Mouse (Mus musculus): ENCODE results near the gene Galr3. TPM values are rescaled to one million over a fixed set of nuclear protein-coding genes. Genes with fewer than 3 reads are reported as not detected.

The Galr3 gene
- total and polyA plus RNA-seq, 3 experiments, result 0.70 to 1.6 (median 1.2) TPM

- H3K27ac ChIP-seq (ENCODE audit: insufficient read depth, low read depth), result no peak overlapping the region
- no peak overlapping the region for H3K4me2 ChIP-seq (ENCODE audit: insufficient read depth, low read depth, poor library complexity, severe bottlenecking)
- peaks cover 6% of the 10 kb centered on the region for H3K9me3 ChIP-seq (replicated peaks; ENCODE audit: low read length)
- no peaks in the 10 kb centered on the region for H3K79me2 ChIP-seq (replicated peaks; ENCODE audit: control insufficient read depth, extremely low read depth, insufficient read depth, poor library complexity, severe bottlenecking)
- no peaks in the 10 kb centered on the region for H3K27me3 ChIP-seq (replicated peaks)
- H3K4me1 ChIP-seq (ENCODE audit: control insufficient read depth in 1 of 2, insufficient read depth in 2 of 2), result peaks cover 17 to 38% of the 10 kb centered on the region in 2 experiments
- no peak overlapping the region for H3K9ac ChIP-seq (ENCODE audit: insufficient read depth, low read depth)
- H3K36me3 ChIP-seq (replicated peaks in 1 of 2; ENCODE audit: control insufficient read depth in 1 of 2, insufficient read depth in 1 of 2, low read length in 1 of 2), result peaks cover 11 to 21% of the 10 kb centered on the region in 2 experiments
- in situ Hi-C loops (cut with MboI; ENCODE audit: low pct_ligation_motif_present, low pct_unique_long_range_greater_than_20kb, low sequenced_read_pairs) (no loop called here), dilution Hi-C loops (cut with MboI; ENCODE audit: extremely low pct_ligation_motif_present, extremely low pct_unique_long_range_greater_than_20kb, low sequenced_read_pairs) (no loop called here)
- no peak for TF ChIP-seq POLR2AphosphoS2 (IDR thresholded peaks at IDR 0.05; ENCODE audit: low read depth, low read length)
- no peak for TF ChIP-seq CHD2 (IDR thresholded peaks at IDR 0.05; ENCODE audit: low read length)
- TF ChIP-seq SIN3A (IDR thresholded peaks at IDR 0.05; ENCODE audit: low read length), result no peak
- TF ChIP-seq ETS1 (conservative IDR thresholded peaks at IDR 0.05; ENCODE audit: low read depth, low read length), result no peak
- no peak for TF ChIP-seq JUND (conservative IDR thresholded peaks at IDR 0.05; ENCODE audit: low read depth, low read length)
- no peak for TF ChIP-seq HCFC1 (IDR thresholded peaks at IDR 0.05; ENCODE audit: low read depth, low read length)
- TF ChIP-seq MEF2A (IDR thresholded peaks at IDR 0.05; ENCODE audit: borderline replicate concordance, low read depth, low read length), result no peak
- TF ChIP-seq RAD21 (IDR thresholded peaks at IDR 0.05; ENCODE audit: low read depth, low read length), result no peak
- TF ChIP-seq SMC3 (IDR thresholded peaks at IDR 0.05; ENCODE audit: low read depth, low read length), result no peak
- TF ChIP-seq KAT2A (IDR thresholded peaks at IDR 0.05; ENCODE audit: insufficient replicate concordance, low read length), result no peak
- no peak for TF ChIP-seq MAX (IDR thresholded peaks at IDR 0.05; ENCODE audit: low read length)
- no peak for TF ChIP-seq PAX5 (IDR thresholded peaks at IDR 0.05; ENCODE audit: low read length)
- DNase-seq (ENCODE audit: extremely low read depth), result no peak
- no peak overlapping the region for H3K4me3 ChIP-seq (replicated peaks in 1 of 3; ENCODE audit: low read depth in 2 of 3, low read length in 2 of 3, poor library complexity in 1 of 3)
Measured at GRCm38 (mm10) chr15:79042721-79043491, 1.2 kb downstream of the Galr3 start.

DNA sequence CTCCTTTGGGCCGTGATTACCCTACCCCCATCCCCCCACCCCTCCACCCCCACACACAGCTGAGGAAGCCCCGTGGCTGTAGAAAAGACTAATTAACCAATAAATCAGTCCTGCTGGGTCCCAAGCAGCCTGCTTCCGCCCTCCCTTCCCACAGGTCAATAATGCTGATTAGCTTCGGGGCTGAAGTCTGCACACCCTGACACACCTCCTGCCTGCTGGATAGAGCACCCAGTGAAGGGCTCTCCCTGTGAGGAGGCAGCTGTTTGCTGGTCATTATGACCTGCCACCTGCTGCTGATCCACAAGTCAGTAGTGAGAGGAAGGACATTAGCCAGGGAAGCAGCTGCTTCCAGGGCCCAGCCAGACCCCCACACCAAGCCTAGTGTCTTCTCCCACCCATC, 3.2 kb downstream of the Galr3 start:
- peaks cover 6% of the 10 kb centered on the region for H3K9me3 ChIP-seq (replicated peaks; ENCODE audit: low read length)
- no peak overlapping the region for H3K4me3 ChIP-seq (replicated peaks in 1 of 3; ENCODE audit: low read depth in 2 of 3, low read length in 2 of 3, poor library complexity in 1 of 3)
- dilution Hi-C loops (cut with MboI; ENCODE audit: extremely low pct_ligation_motif_present, extremely low pct_unique_long_range_greater_than_20kb, low sequenced_read_pairs) (no loop called here), in situ Hi-C loops (cut with MboI; ENCODE audit: low pct_ligation_motif_present, low pct_unique_long_range_greater_than_20kb, low sequenced_read_pairs) (no loop called here)
- H3K36me3 ChIP-seq (replicated peaks in 1 of 2; ENCODE audit: control insufficient read depth in 1 of 2, insufficient read depth in 1 of 2, low read length in 1 of 2), result peaks cover 11 to 21% of the 10 kb centered on the region in 2 experiments
- no peak overlapping the region for H3K4me2 ChIP-seq (ENCODE audit: insufficient read depth, low read depth, poor library complexity, severe bottlenecking)
- no peak overlapping the region for H3K9ac ChIP-seq (ENCODE audit: insufficient read depth, low read depth)
- H3K79me2 ChIP-seq (replicated peaks; ENCODE audit: control insufficient read depth, extremely low read depth, insufficient read depth, poor library complexity, severe bottlenecking), result no peaks in the 10 kb centered on the region
- DNase-seq (ENCODE audit: extremely low read depth), result no peak
- H3K27ac ChIP-seq (ENCODE audit: insufficient read depth, low read depth), result no peak overlapping the region
- TF ChIP-seq NRF1 (IDR thresholded peaks at IDR 0.05; ENCODE audit: low read depth, low read length), result no peak
- H3K27me3 ChIP-seq (replicated peaks), result no peaks in the 10 kb centered on the region
- H3K4me1 ChIP-seq (ENCODE audit: control insufficient read depth in 1 of 2, insufficient read depth in 2 of 2), result peaks cover 14 to 28% of the 10 kb centered on the region in 2 experiments

- Histone ChIP-seq H3K27ac (ENCODE audit: insufficient read depth, low read depth) (no peak overlapping the region), H3K9ac (ENCODE audit: insufficient read depth, low read depth) (no peak overlapping the region), H3K4me3 (replicated peaks in 1 of 3; ENCODE audit: low read depth in 2 of 3, low read length in 2 of 3, poor library complexity in 1 of 3) (no peak overlapping the region), H3K4me1 (ENCODE audit: control insufficient read depth in 1 of 2, insufficient read depth in 2 of 2) (peaks cover 21 to 35% of the 10 kb centered on the region in 2 experiments), H3K9me3 (replicated peaks; ENCODE audit: low read length) (no peaks in the 10 kb centered on the region), H3K36me3 (replicated peaks in 1 of 2; ENCODE audit: control insufficient read depth in 1 of 2, insufficient read depth in 1 of 2, low read length in 1 of 2) (peaks cover 13 to 28% of the 10 kb centered on the region in 2 experiments), H3K79me2 (replicated peaks; ENCODE audit: control insufficient read depth, extremely low read depth, insufficient read depth, poor library complexity, severe bottlenecking) (no peaks in the 10 kb centered on the region), H3K4me2 (ENCODE audit: insufficient read depth, low read depth, poor library complexity, severe bottlenecking) (no peak overlapping the region), H3K27me3 (replicated peaks) (no peaks in the 10 kb centered on the region)
- TF ChIP-seq SIN3A (IDR thresholded peaks at IDR 0.05; ENCODE audit: low read length) (no peak), NELFE (IDR thresholded peaks at IDR 0.05; ENCODE audit: low read depth, low read length) (no peak), MAX (IDR thresholded peaks at IDR 0.05; ENCODE audit: low read length) (no peak), CTCF (conservative IDR thresholded peaks at IDR 0.05 in 1 of 2, IDR thresholded peaks at IDR 0.05 in 1 of 2; ENCODE audit: low read depth in 2 of 2, low read length in 2 of 2) (no peak), TCF12 (IDR thresholded peaks at IDR 0.05; ENCODE audit: low read depth, low read length) (no peak), UBTF (IDR thresholded peaks at IDR 0.05; ENCODE audit: low read depth, low read length) (no peak), MYC (IDR thresholded peaks at IDR 0.05; ENCODE audit: low read depth, low read length) (no peak), POLR2AphosphoS2 (IDR thresholded peaks at IDR 0.05; ENCODE audit: low read depth, low read length) (no peak), EP300 (IDR thresholded peaks at IDR 0.05; ENCODE audit: low read length) (no peak), IRF4 (IDR thresholded peaks at IDR 0.05; ENCODE audit: low read depth, low read length) (no peak), PAX5 (IDR thresholded peaks at IDR 0.05; ENCODE audit: low read length) (no peak), KAT2A (IDR thresholded peaks at IDR 0.05; ENCODE audit: insufficient replicate concordance, low read length) (no peak), BHLHE40 (IDR thresholded peaks at IDR 0.05; ENCODE audit: low read depth, low read length) (no peak), ZNF384 (IDR thresholded peaks at IDR 0.05; ENCODE audit: low read depth, low read length) (no peak), ETS1 (conservative IDR thresholded peaks at IDR 0.05; ENCODE audit: low read depth, low read length) (no peak), TBP (conservative IDR thresholded peaks at IDR 0.05; ENCODE audit: low read depth, low read length) (no peak), MAFK (IDR thresholded peaks at IDR 0.05; ENCODE audit: insufficient replicate concordance, low read length) (no peak), JUND (conservative IDR thresholded peaks at IDR 0.05; ENCODE audit: low read depth, low read length) (no peak), CHD1 (IDR thresholded peaks at IDR 0.05; ENCODE audit: low read depth, low read length) (no peak)
- in situ Hi-C loops (cut with MboI; ENCODE audit: low pct_ligation_motif_present, low pct_unique_long_range_greater_than_20kb, low sequenced_read_pairs) (no loop called here), dilution Hi-C loops (cut with MboI; ENCODE audit: extremely low pct_ligation_motif_present, extremely low pct_unique_long_range_greater_than_20kb, low sequenced_read_pairs) (no loop called here)
- DNase-seq (ENCODE audit: extremely low read depth), result no peak
Measured at GRCm38 (mm10) chr15:79048186-79048585, 6.5 kb downstream of the Galr3 start.

Measured in CH12.LX (cell line).